Mouse (Mus musculus): ENCODE data around the gene Olfr995. TPM values are rescaled to one million over a fixed set of nuclear protein-coding genes. Genes with fewer than 3 reads are reported as not detected.

Olfr995 gene
- not detected in 2 replicates for polyA plus RNA-seq (2014; fragmentation: Nextera tagmentation; extraction: Ambion mirVana)

GRCm38 (mm10) chr2:85443539-85443938 is at the start of gene Olfr995:
Olfr995 (minus strand) TSS chr2:85443639.
- DNase-seq (ENCODE audit: low spot score) (no peak), ATAC-seq (ENCODE audit: low read depth) (no peak)
- H3K4me3 ChIP-seq (ENCODE audit: low read depth, low read length): no peak within 1 kb of the TSS
- no peaks in the 10 kb centered on the region for H3K4me1 ChIP-seq (ENCODE audit: control insufficient read depth, insufficient read depth, low read length)
- WGBS: 13% methylated on average over 1 of the region's 1 CpGs
- no peaks in the 10 kb centered on the region for H3K27me3 ChIP-seq (replicated peaks; ENCODE audit: control insufficient read depth, insufficient read depth, low read length)
- no peak within 1 kb of the TSS for H3K9ac ChIP-seq (ENCODE audit: low read depth, low read length)
- H3K9me3 ChIP-seq (ENCODE audit: control insufficient read depth, low read length): no peaks in the 10 kb centered on the region
- no peak within 1 kb of the TSS for H3K27ac ChIP-seq (replicated peaks; ENCODE audit: low read depth, low read length)
- no peaks in the 10 kb centered on the region for H3K36me3 ChIP-seq (ENCODE audit: control insufficient read depth, insufficient read depth, low read length)
- H3K4me2 ChIP-seq (ENCODE audit: low read depth, low read length): no peak within 1 kb of the TSS

GRCm38 (mm10) chr2:85490396-85490795 is 47.0 kb upstream of the Olfr995 start:
- Histone ChIP-seq H3K9me3 (ENCODE audit: control insufficient read depth, low read length) (no peaks in the 10 kb centered on the region), H3K27me3 (replicated peaks; ENCODE audit: control insufficient read depth, insufficient read depth, low read length) (no peaks in the 10 kb centered on the region), H3K36me3 (ENCODE audit: control insufficient read depth, insufficient read depth, low read length) (no peaks in the 10 kb centered on the region), H3K27ac (replicated peaks; ENCODE audit: low read depth, low read length) (no peak overlapping the region), H3K4me2 (ENCODE audit: low read depth, low read length) (no peak overlapping the region), H3K9ac (ENCODE audit: low read depth, low read length) (no peak overlapping the region), H3K4me1 (ENCODE audit: control insufficient read depth, insufficient read depth, low read length) (no peaks in the 10 kb centered on the region), H3K4me3 (ENCODE audit: low read depth, low read length) (no peak overlapping the region)
- DNase-seq (ENCODE audit: low spot score): no peak
- WGBS: 77% methylated on average over 5 of the region's 5 CpGs
- no peak for ATAC-seq (ENCODE audit: low read depth)

- WGBS: 73% methylated on average over 3 of the region's 3 CpGs
- ATAC-seq (ENCODE audit: low read depth): no peak
- H3K9me3 ChIP-seq (ENCODE audit: control insufficient read depth, low read length): peaks cover 4% of the 10 kb centered on the region; the same call in 1 of the 2 replicates
- H3K4me3 ChIP-seq (ENCODE audit: low read depth, low read length): no peak overlapping the region
- H3K4me1 ChIP-seq (ENCODE audit: control insufficient read depth, insufficient read depth, low read length): no peaks in the 10 kb centered on the region
- H3K4me2 ChIP-seq (ENCODE audit: low read depth, low read length): no peak overlapping the region
- H3K36me3 ChIP-seq (ENCODE audit: control insufficient read depth, insufficient read depth, low read length): no peaks in the 10 kb centered on the region
- DNase-seq (ENCODE audit: low spot score): no peak
- H3K9ac ChIP-seq (ENCODE audit: low read depth, low read length): no peak overlapping the region
- no peaks in the 10 kb centered on the region for H3K27me3 ChIP-seq (replicated peaks; ENCODE audit: control insufficient read depth, insufficient read depth, low read length)
- no peak overlapping the region for H3K27ac ChIP-seq (replicated peaks; ENCODE audit: low read depth, low read length)
These were observed 23.4 kb upstream of the Olfr995 start for GRCm38 (mm10) chr2:85466801-85467325.

GRCm38 (mm10) chr2:85442546-85442945 is 893 bp downstream of the Olfr995 start:
- ATAC-seq (ENCODE audit: low read depth): no peak
- H3K4me2 ChIP-seq (ENCODE audit: low read depth, low read length): no peak overlapping the region
- no peak overlapping the region for H3K9ac ChIP-seq (ENCODE audit: low read depth, low read length)

GRCm38 (mm10) chr2:85436351-85436750 is 7.1 kb downstream of the Olfr995 start, which contains the start of gene Olfr994:
Olfr994 (minus strand) TSS chr2:85436451.
- no peaks in the 10 kb centered on the region for H3K4me1 ChIP-seq (ENCODE audit: control insufficient read depth, insufficient read depth, low read length)
- no peak within 1 kb of the TSS for H3K27ac ChIP-seq (replicated peaks; ENCODE audit: low read depth, low read length)
- no peak for ATAC-seq (ENCODE audit: low read depth)
- WGBS: 86% methylated on average over 3 of the region's 3 CpGs
- H3K27me3 ChIP-seq (replicated peaks; ENCODE audit: control insufficient read depth, insufficient read depth, low read length): no peaks in the 10 kb centered on the region
- no peak within 1 kb of the TSS for H3K4me3 ChIP-seq (ENCODE audit: low read depth, low read length)
- no peak within 1 kb of the TSS for H3K9ac ChIP-seq (ENCODE audit: low read depth, low read length)
- H3K4me2 ChIP-seq (ENCODE audit: low read depth, low read length): no peak within 1 kb of the TSS
- no peaks in the 10 kb centered on the region for H3K36me3 ChIP-seq (ENCODE audit: control insufficient read depth, insufficient read depth, low read length)
- H3K9me3 ChIP-seq (ENCODE audit: control insufficient read depth, low read length): no peaks in the 10 kb centered on the region
- DNase-seq (ENCODE audit: low spot score): no peak

More at GRCm38 (mm10) chr2:85442546-85442945, 893 bp downstream of the Olfr995 start:
- no peaks in the 10 kb centered on the region for H3K36me3 ChIP-seq (ENCODE audit: control insufficient read depth, insufficient read depth, low read length)
- H3K27ac ChIP-seq (replicated peaks; ENCODE audit: low read depth, low read length): no peak overlapping the region
- DNase-seq (ENCODE audit: low spot score): no peak
- H3K9me3 ChIP-seq (ENCODE audit: control insufficient read depth, low read length): no peaks in the 10 kb centered on the region
- H3K4me3 ChIP-seq (ENCODE audit: low read depth, low read length): no peak overlapping the region
- H3K4me1 ChIP-seq (ENCODE audit: control insufficient read depth, insufficient read depth, low read length): no peaks in the 10 kb centered on the region
- H3K27me3 ChIP-seq (replicated peaks; ENCODE audit: control insufficient read depth, insufficient read depth, low read length): no peaks in the 10 kb centered on the region

GRCm38 (mm10) chr2:85425893-85426292 is 17.5 kb downstream of the Olfr995 start:
- no peaks in the 10 kb centered on the region for H3K9me3 ChIP-seq (ENCODE audit: control insufficient read depth, low read length)
- ATAC-seq (ENCODE audit: low read depth): no peak
- H3K4me1 ChIP-seq (ENCODE audit: control insufficient read depth, insufficient read depth, low read length): no peaks in the 10 kb centered on the region
- H3K4me3 ChIP-seq (ENCODE audit: low read depth, low read length): no peak overlapping the region
- H3K4me2 ChIP-seq (ENCODE audit: low read depth, low read length): no peak overlapping the region
- no peaks in the 10 kb centered on the region for H3K27me3 ChIP-seq (replicated peaks; ENCODE audit: control insufficient read depth, insufficient read depth, low read length)
- no peak overlapping the region for H3K9ac ChIP-seq (ENCODE audit: low read depth, low read length)
- no peaks in the 10 kb centered on the region for H3K36me3 ChIP-seq (ENCODE audit: control insufficient read depth, insufficient read depth, low read length)
- 73% methylated on average over 1 of the region's 1 CpGs for WGBS
- H3K27ac ChIP-seq (replicated peaks; ENCODE audit: low read depth, low read length): no peak overlapping the region
- no peak for DNase-seq (ENCODE audit: low spot score)

- ATAC-seq (ENCODE audit: low read depth): no peak
These were observed 28.7 kb downstream of the Olfr995 start, which contains the start of gene Olfr993 for GRCm38 (mm10) chr2:85414777-85415176. Olfr993 (minus strand) TSS chr2:85414877.

GRCm38 (mm10) chr2:85409369-85409768 is 34.1 kb downstream of the Olfr995 start, which contains the start of gene Olfr992:
Olfr992 (minus strand) TSS chr2:85409469.
- no peaks in the 10 kb centered on the region for H3K36me3 ChIP-seq (ENCODE audit: control insufficient read depth, insufficient read depth, low read length)
- no peaks in the 10 kb centered on the region for H3K9me3 ChIP-seq (ENCODE audit: control insufficient read depth, low read length)
- 61% methylated on average over 2 of the region's 2 CpGs for WGBS
- H3K4me3 ChIP-seq (ENCODE audit: low read depth, low read length): no peak within 1 kb of the TSS
- no peaks in the 10 kb centered on the region for H3K4me1 ChIP-seq (ENCODE audit: control insufficient read depth, insufficient read depth, low read length)
- H3K4me2 ChIP-seq (ENCODE audit: low read depth, low read length): no peak within 1 kb of the TSS
- no peak within 1 kb of the TSS for H3K27ac ChIP-seq (replicated peaks; ENCODE audit: low read depth, low read length)
- no peak within 1 kb of the TSS for H3K9ac ChIP-seq (ENCODE audit: low read depth, low read length)
- no peaks in the 10 kb centered on the region for H3K27me3 ChIP-seq (replicated peaks; ENCODE audit: control insufficient read depth, insufficient read depth, low read length)
- DNase-seq (ENCODE audit: low spot score) (no peak), ATAC-seq (ENCODE audit: low read depth) (no peak)

More at GRCm38 (mm10) chr2:85414777-85415176, 28.7 kb downstream of the Olfr995 start, which contains the start of gene Olfr993:
- Histone ChIP-seq H3K9me3 (ENCODE audit: control insufficient read depth, low read length) (no peaks in the 10 kb centered on the region), H3K4me2 (ENCODE audit: low read depth, low read length) (no peak within 1 kb of the TSS), H3K4me3 (ENCODE audit: low read depth, low read length) (no peak within 1 kb of the TSS), H3K27ac (replicated peaks; ENCODE audit: low read depth, low read length) (no peak within 1 kb of the TSS), H3K9ac (ENCODE audit: low read depth, low read length) (no peak within 1 kb of the TSS), H3K27me3 (replicated peaks; ENCODE audit: control insufficient read depth, insufficient read depth, low read length) (no peaks in the 10 kb centered on the region), H3K36me3 (ENCODE audit: control insufficient read depth, insufficient read depth, low read length) (no peaks in the 10 kb centered on the region), H3K4me1 (ENCODE audit: control insufficient read depth, insufficient read depth, low read length) (no peaks in the 10 kb centered on the region)
- no peak for DNase-seq (ENCODE audit: low spot score)

Data from embryonic facial prominence, embryonic 14.5 days (tissue).